Mouse (Mus musculus) colon, adult 2 months (tissue): ENCODE measurements around the gene Cyp2b10. TPM values are rescaled to one million over a fixed set of nuclear protein-coding genes. Genes with fewer than 3 reads are reported as not detected.

Experiments used
- polyA plus RNA-seq: library from polyadenylated mRNA; depleted of rRNA; stranded (reverse); fragments of >200 nt; gene quantifications from 2 replicates; pipeline ENCODE4 v1.2.3, GENCODE M21; 2012; rRNA removed

Gene Cyp2b10
- not detected in 2 replicates for polyA plus RNA-seq

GRCm38 (mm10) chr7:25897411-25897810 lies at the start of gene Cyp2b10:
Gene Cyp2b10 (plus strand): TSS chr7:25897620.

Other genes starting within 250 kb of the Cyp2b10 start
- gene Bckdha, start 238.6 kb upstream of the Cyp2b10 start, polyA plus RNA-seq = 124 and 131 TPM in 2 replicates
- 73.3 and 77.2 TPM in 2 replicates for gene Exosc5, start 238.5 kb upstream of the Cyp2b10 start, polyA plus RNA-seq
- gene Tmem91, start 222.5 kb upstream of the Cyp2b10 start, polyA plus RNA-seq = 0.58 and 1.6 TPM in 2 replicates
- gene B9d2, start 216.8 kb upstream of the Cyp2b10 start, polyA plus RNA-seq = 31.8 and 42.8 TPM in 2 replicates
- 19.2 and 29.7 TPM in 2 replicates for gene Tgfb1, start 210.6 kb upstream of the Cyp2b10 start, polyA plus RNA-seq
- gene Ccdc97, start 178.5 kb upstream of the Cyp2b10 start, polyA plus RNA-seq = 73.4 and 84.1 TPM in 2 replicates
- 46.5 and 50.5 TPM in 2 replicates for gene Hnrnpul1, start 142.9 kb upstream of the Cyp2b10 start, polyA plus RNA-seq
- gene Axl, start 108.9 kb upstream of the Cyp2b10 start, polyA plus RNA-seq = 49.2 and 52.7 TPM in 2 replicates
- 83.9 and 93.4 TPM in 2 replicates for gene Cyp2s1, start 80.7 kb upstream of the Cyp2b10 start, polyA plus RNA-seq
- gene Cyp2b13, start 163.9 kb downstream of the Cyp2b10 start, polyA plus RNA-seq = not detected in 2 replicates